Comparison of ENCODE assay signal across 16 mouse cellular contexts in the genomic region with DNA sequence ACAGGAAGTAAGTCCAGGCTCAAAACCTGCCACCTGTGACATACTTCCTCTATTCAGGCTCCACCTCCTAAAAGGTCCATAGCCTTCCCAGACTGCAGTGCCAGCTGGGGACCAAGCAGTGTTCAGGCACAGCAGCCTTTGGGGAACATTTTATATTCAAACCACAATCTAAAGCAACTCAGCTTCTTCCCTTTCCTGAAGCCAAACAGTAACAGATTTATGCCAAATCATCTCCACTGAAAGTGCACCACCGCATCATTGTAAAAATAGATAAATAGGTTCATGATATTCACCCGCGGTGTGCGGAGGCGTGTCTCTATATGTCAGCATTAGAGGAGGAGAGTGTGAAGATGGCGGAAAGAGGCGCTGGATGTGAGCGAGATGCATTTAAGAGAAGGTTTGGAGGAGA. TPM values are rescaled to one million over a fixed set of nuclear protein-coding genes. Genes with fewer than 3 reads are reported as not detected.
DNase-seq lines count a peak whose midpoint lies in the region; ATAC-seq and TF ChIP-seq lines count a peak whose summit lies in the region.
"Had no signal": no experiment of that assay in that cellular context is flagged by ENCODE, and none has a peak within 500 bp of the region (broad histone marks: within the 10 kb centered on the region; RNA-seq: fewer than 3 reads in every experiment).

No protein-coding gene starts in this region.

- ATAC-seq in heart, embryonic 11.5 days (replicated peaks; ENCODE audit: insufficient number of reproducible peaks, low FRiP score, low TSS enrichment) = no peak
- no peak for ATAC-seq in hindbrain, embryonic 16.5 days
- ATAC-seq: inflammation-experienced regulatory T-cells, adult 6 months had no signal

- TF ChIP-seq RAD21 in MEL (IDR thresholded peaks at IDR 0.05; ENCODE audit: low read depth, low read length) = no peak

- no peak overlapping the region for H3K4me3 ChIP-seq in heart, embryonic 11.5 days (ENCODE audit: low read depth, low read length)
- no peak overlapping the region for H3K4me3 ChIP-seq in MEL (ENCODE audit: control insufficient read depth in 1 of 2, insufficient read depth in 1 of 2, low read depth in 2 of 2, low read length in 2 of 2)
- no peak overlapping the region for H3K4me3 ChIP-seq in hindbrain, embryonic 16.5 days (ENCODE audit: low read length)
- H3K4me3 ChIP-seq: liver, embryonic 15.5 days; stomach, embryonic 15.5 days had no signal

- no peak for TF ChIP-seq EP300 in MEL (IDR thresholded peaks at IDR 0.05; ENCODE audit: low read depth in 1 of 2, low read length in 2 of 2)

- 0 out of 2 replicates have a peak overlapping the region, but pooled peaks have one; percentile 14 for H3K4me2 ChIP-seq in heart, embryonic 11.5 days
- H3K4me2 ChIP-seq in hindbrain, embryonic 16.5 days (ENCODE audit: low read length) = no peak overlapping the region
- H3K4me2 ChIP-seq: liver, embryonic 15.5 days; stomach, embryonic 15.5 days had no signal

- no peak for DNase-seq in heart, postnatal 25 days (ENCODE audit: low spot score)
- DNase-seq in A20 (ENCODE audit: low read depth, low spot score) (peak; percentile 65), MEL (ENCODE audit: low read depth, low spot score) (peak; percentile 66)
- peak; percentile 18 for DNase-seq in induced T-regulatory cell, adult 2 months (ENCODE audit: low read depth)
- DNase-seq in adrenal gland, postnatal 10 days = no peak
- DNase-seq in cerebellum, postnatal 4 days (ENCODE audit: low spot score in 2 of 2) = no peak
- DNase-seq: cerebellum, adult 2 months; embryo, embryonic 11 days; heart, postnatal 10 days had no signal

- TF ChIP-seq POLR2A in MEL (IDR thresholded peaks at IDR 0.05; ENCODE audit: control insufficient read depth in 1 of 2, insufficient read depth in 1 of 2, low read depth in 1 of 2, low read length in 2 of 2, poor library complexity in 1 of 2) = peak in 1 of 2 experiments; percentile 38; a peak in 1 of 4 replicates

- H3K27me3 ChIP-seq in heart, embryonic 11.5 days (ENCODE audit: control insufficient read depth, insufficient read depth, low read length) = no peaks in the 10 kb centered on the region
- H3K27me3 ChIP-seq in MEL (ENCODE audit: control insufficient read depth in 1 of 2, insufficient read depth in 2 of 2, low read length in 2 of 2) = 0 out of 4 replicates have a peak, but pooled peaks cover 0 to 1% of the 10 kb centered on the region in 2 experiments
- H3K27me3 ChIP-seq in hindbrain, embryonic 16.5 days (replicated peaks; ENCODE audit: control insufficient read depth, insufficient read depth, low read length) = no peaks in the 10 kb centered on the region
- H3K27me3 ChIP-seq: liver, embryonic 15.5 days; stomach, embryonic 15.5 days had no signal

- no peaks in the 10 kb centered on the region for H3K36me3 ChIP-seq in heart, embryonic 11.5 days (ENCODE audit: control insufficient read depth, insufficient read depth, low read length)
- H3K36me3 ChIP-seq in MEL (ENCODE audit: control insufficient read depth in 1 of 2, insufficient read depth in 2 of 2, low read length in 2 of 2) = no peaks in the 10 kb centered on the region
- no peaks in the 10 kb centered on the region for H3K36me3 ChIP-seq in hindbrain, embryonic 16.5 days (ENCODE audit: control insufficient read depth, insufficient read depth, low read length)
- H3K36me3 ChIP-seq: liver, embryonic 15.5 days; stomach, embryonic 15.5 days had no signal

- H3K79me2 ChIP-seq in MEL (ENCODE audit: control insufficient read depth, insufficient read depth, low read length, poor library complexity) = no peaks in the 10 kb centered on the region

- H3K27ac ChIP-seq in heart, embryonic 11.5 days (ENCODE audit: low read depth, low read length) = no peak overlapping the region
- H3K27ac ChIP-seq in MEL (ENCODE audit: control insufficient read depth, low read depth, low read length) = no peak overlapping the region
- no peak overlapping the region for H3K27ac ChIP-seq in hindbrain, embryonic 16.5 days (ENCODE audit: low read depth, low read length)
- H3K27ac ChIP-seq: kidney, postnatal 0 days; liver, embryonic 15.5 days; macrophage; stomach, embryonic 15.5 days had no signal

- intact Hi-C loops in heart, postnatal 25 days (cut with DNase I) = no loop called here

- H3K4me1 ChIP-seq in heart, embryonic 11.5 days (ENCODE audit: control insufficient read depth, insufficient read depth, low read length) = no peaks in the 10 kb centered on the region
- 0 out of 4 replicates have a peak, but pooled peaks cover 0 to 3% of the 10 kb centered on the region in 2 experiments for H3K4me1 ChIP-seq in MEL (ENCODE audit: control insufficient read depth in 1 of 2, insufficient read depth in 2 of 2, low read length in 2 of 2)
- no peaks in the 10 kb centered on the region for H3K4me1 ChIP-seq in hindbrain, embryonic 16.5 days (ENCODE audit: control insufficient read depth, insufficient read depth, low read depth, low read length)
- H3K4me1 ChIP-seq: liver, embryonic 15.5 days; stomach, embryonic 15.5 days had no signal

- TF ChIP-seq CTCF in MEL (IDR thresholded peaks at IDR 0.05 in 2 of 3, conservative IDR thresholded peaks at IDR 0.05 in 1 of 3; ENCODE audit: control insufficient read depth in 1 of 3, insufficient read depth in 1 of 3, low read depth in 2 of 3, low read length in 3 of 3, poor library complexity in 1 of 3, severe bottlenecking in 1 of 3) = no peak

- 63% methylated on average over 8 of the region's 8 CpGs for WGBS in heart, embryonic 11.5 days (ENCODE audit: insufficient replicate concordance)
- WGBS in hindbrain, embryonic 16.5 days = 86% methylated on average over 8 of the region's 8 CpGs

- no peak overlapping the region for H3K9ac ChIP-seq in heart, embryonic 11.5 days (ENCODE audit: low read depth, low read length)
- no peak overlapping the region for H3K9ac ChIP-seq in MEL (ENCODE audit: control insufficient read depth, low read depth, low read length, poor library complexity, severe bottlenecking)
- H3K9ac ChIP-seq in hindbrain, embryonic 16.5 days (ENCODE audit: low read depth, low read length) = no peak overlapping the region
- H3K9ac ChIP-seq: liver, embryonic 15.5 days; stomach, embryonic 15.5 days had no signal

- 0 out of 2 replicates have a peak, but pooled peaks cover 3% of the 10 kb centered on the region for H3K9me3 ChIP-seq in heart, embryonic 11.5 days (replicated peaks; ENCODE audit: control insufficient read depth, low read length)
- no peaks in the 10 kb centered on the region for H3K9me3 ChIP-seq in MEL (replicated peaks; ENCODE audit: insufficient read depth, low read length)
- H3K9me3 ChIP-seq in hindbrain, embryonic 16.5 days (ENCODE audit: control insufficient read depth, low read length) = no peaks in the 10 kb centered on the region
- H3K9me3 ChIP-seq: liver, embryonic 15.5 days; stomach, embryonic 15.5 days had no signal

TF ChIP-seq in MEL, 35 proteins besides CTCF, POLR2A, EP300 and RAD21:
- peak; percentile 40 for TF ChIP-seq RCOR1 (IDR thresholded peaks at IDR 0.05; ENCODE audit: low read depth, low read length)
- TF ChIP-seq MAZ (IDR thresholded peaks at IDR 0.05; ENCODE audit: low read depth, low read length) = 0 out of 2 replicates have a peak, but pooled peaks have one; percentile 47
- TF ChIP-seq MYB (IDR thresholded peaks at IDR 0.05; ENCODE audit: low read depth, low read length) = no peak
- no peak for TF ChIP-seq NELFE (IDR thresholded peaks at IDR 0.05; ENCODE audit: low read depth, low read length)
- TF ChIP-seq MAX (IDR thresholded peaks at IDR 0.05; ENCODE audit: low read length) = no peak
- 0 out of 2 replicates have a peak, but pooled peaks have one; percentile 19 for TF ChIP-seq ELF1 (IDR thresholded peaks at IDR 0.05; ENCODE audit: low read depth, low read length)
- TF ChIP-seq E2F4 (IDR thresholded peaks at IDR 0.05; ENCODE audit: borderline replicate concordance, low read depth, low read length) = no peak

RNA-seq across cellular contexts. Expression of a gene that starts 33.9 kb away (rescaled TPM):
- 8.8 and 12.2 TPM in 2 replicates for polyA plus RNA-seq in heart, embryonic 11.5 days (2014; fragmentation: Nextera tagmentation; extraction: Ambion mirVana)
- total RNA-seq in heart, postnatal 25 days (2021) = 10 to 100 TPM; 43.3 to 43.6 TPM
- total RNA-seq in MEL (2012; rRNA removed) = 17.1 and 17.3 TPM in 2 replicates
- 10 to 100 TPM in 1 of 2 experiments, not detected in 1; 25.9 TPM for polyA plus RNA-seq in MEL (2012; ENCODE audit: insufficient read depth in 1 of 2, insufficient read length in 2 of 2, low read depth in 1 of 2, low replicate concordance in 2 of 2, missing spikeins in 1 of 2)
- 10 to 100 TPM; 53.1 to 59.9 TPM for total RNA-seq in adrenal gland, postnatal 10 days (2021)
- polyA plus RNA-seq in hindbrain, embryonic 16.5 days (2015; fragmentation: Nextera tagmentation; extraction: Ambion mirVana) = 10.0 and 11.2 TPM in 2 replicates

RNA-seq across cellular contexts. Expression of a gene that starts 45.0 kb away (rescaled TPM):
- polyA plus RNA-seq in heart, embryonic 11.5 days (2014; fragmentation: Nextera tagmentation; extraction: Ambion mirVana) = 14.5 and 19.0 TPM in 2 replicates
- total RNA-seq in heart, postnatal 25 days (2021) = 10 to 100 TPM; 45.0 to 46.3 TPM
- total RNA-seq in MEL (2012; rRNA removed) = 7.6 and 8.4 TPM in 2 replicates
- polyA plus RNA-seq in MEL (2012; ENCODE audit: insufficient read depth in 1 of 2, insufficient read length in 2 of 2, low read depth in 1 of 2, low replicate concordance in 2 of 2, missing spikeins in 1 of 2) = 10 to 100 TPM in 1 of 2 experiments, not detected in 1; 19.7 TPM
- total RNA-seq in adrenal gland, postnatal 10 days (2021) = 10 to 100 TPM; 66.3 to 83.1 TPM
- polyA plus RNA-seq in hindbrain, embryonic 16.5 days (2015; fragmentation: Nextera tagmentation; extraction: Ambion mirVana) = 6.2 and 8.0 TPM in 2 replicates

Comparison
In these comparisons a context has a peak if more than half of its experiments do, and no peak if none do; other contexts are left out.
1. DNase-seq: peak in A20 (single experiment), MEL (single experiment) and induced T-regulatory cell, adult 2 months (single experiment); none in heart, postnatal 25 days (single experiment), adrenal gland, postnatal 10 days (single experiment) and cerebellum, postnatal 4 days (0 of 2).